Mouse (Mus musculus) G1E (cell line): ENCODE results near the gene Foxp3.

Experiments used
- CTCF ChIP-seq: IDR thresholded peaks from 2 replicates; pipeline ENCODE4 v1.5.1; 2012; ENCODE audit warnings: low read depth, low read length, inconsistent platforms, mixed read lengths
- GATA1 ChIP-seq: IDR thresholded peaks from 2 replicates; pipeline ENCODE4 v1.6.1; 2012; ENCODE audit warnings: borderline replicate concordance, low read length, inconsistent platforms, mixed read lengths

DNA sequence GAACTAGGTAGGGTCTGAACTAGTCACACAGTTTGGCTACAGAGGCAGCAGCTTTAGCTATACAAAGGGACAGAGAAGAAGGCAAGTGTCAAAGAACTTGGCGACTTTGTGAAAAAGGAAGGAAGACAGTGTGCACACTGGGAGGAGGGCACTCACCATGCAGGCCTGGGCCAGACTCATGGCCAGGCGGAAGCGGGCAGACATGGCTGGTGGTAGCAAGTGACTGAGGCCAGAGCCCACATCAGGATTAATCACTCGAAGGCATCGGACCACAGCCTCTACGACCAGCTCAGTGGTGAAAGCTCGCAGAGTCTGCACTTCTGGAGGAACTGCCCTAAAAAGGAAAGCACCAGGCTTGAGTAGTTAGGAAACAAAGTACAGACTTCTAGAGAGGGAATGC, 30.6 kb downstream of the Foxp3 start:
- TF ChIP-seq CTCF: no peak
- TF ChIP-seq GATA1: no peak
